Mouse (Mus musculus) embryonic facial prominence, embryonic 15.5 days (tissue): Measurements from ENCODE around the gene Klhl26. TPM values are rescaled to one million over a fixed set of nuclear protein-coding genes. Genes with fewer than 3 reads are reported as not detected.

Experiments
- ATAC-seq: fragments of 200-750 bp; cut with Nextera tagmentation; 2 replicates; pipeline ENCODE4 v1.8.0; 2017; ENCODE audit warnings: low read depth, moderate TSS enrichment; ENCODE audit not compliant: insufficient number of reproducible peaks, low FRiP score, low TSS enrichment
- H3K27ac ChIP-seq: fragments of 300-500 bp; sonication (generic); replicated peaks from 2 replicates; pipeline ENCODE4 v1.5.1; 2015; ENCODE audit warnings: mild to moderate bottlenecking, inconsistent platforms
- H3K27me3 ChIP-seq: fragments of 300-500 bp; sonication (generic); 2 replicates; pipeline ENCODE4 v1.6.1; 2015; ENCODE audit warnings: inconsistent platforms
- H3K36me3 ChIP-seq: fragments of 300-500 bp; sonication (generic); 2 replicates; pipeline ENCODE4 v1.6.1; 2015; ENCODE audit warnings: mild to moderate bottlenecking, inconsistent platforms
- H3K4me1 ChIP-seq: fragments of 300-500 bp; sonication (generic); 2 replicates; pipeline ENCODE4 v1.6.1; 2015; ENCODE audit warnings: inconsistent platforms
- H3K4me2 ChIP-seq: fragments of 300-500 bp; sonication (generic); replicated peaks from 2 replicates; pipeline ENCODE4 v1.6.1; 2015; ENCODE audit warnings: mild to moderate bottlenecking, inconsistent platforms
- H3K4me3 ChIP-seq: fragments of 300-500 bp; sonication (generic); replicated peaks from 2 replicates; pipeline ENCODE4 v1.5.1; 2015; ENCODE audit warnings: mild to moderate bottlenecking, inconsistent platforms
- H3K9ac ChIP-seq: fragments of 300-500 bp; sonication (generic); 2 replicates; pipeline ENCODE4 v1.6.1; 2015; ENCODE audit warnings: inconsistent platforms
- H3K9me3 ChIP-seq: fragments of 300-500 bp; sonication (generic); replicated peaks from 2 replicates; pipeline ENCODE4 v1.6.1; 2016; ENCODE audit warnings: inconsistent platforms
- WGBS: fragments of 180-500 bp; shearing (Covaris S2); methylation state at CpG from one replicate; pipeline ENCODE4 v1.1.7; 2015; 5-methylcytosine and 5-hydroxymethylcytosine counted together
- polyA plus RNA-seq: library from polyadenylated mRNA; unstranded; fragments of >200 nt; fragmentation: Nextera tagmentation; extraction: Ambion mirVana; gene quantifications from 2 replicates; pipeline ENCODE4 v1.2.1, GENCODE M21; 2015

Klhl26 gene
- polyA plus RNA-seq, 1 experiment from 2014 or later, result 28.1 TPM

DNA sequence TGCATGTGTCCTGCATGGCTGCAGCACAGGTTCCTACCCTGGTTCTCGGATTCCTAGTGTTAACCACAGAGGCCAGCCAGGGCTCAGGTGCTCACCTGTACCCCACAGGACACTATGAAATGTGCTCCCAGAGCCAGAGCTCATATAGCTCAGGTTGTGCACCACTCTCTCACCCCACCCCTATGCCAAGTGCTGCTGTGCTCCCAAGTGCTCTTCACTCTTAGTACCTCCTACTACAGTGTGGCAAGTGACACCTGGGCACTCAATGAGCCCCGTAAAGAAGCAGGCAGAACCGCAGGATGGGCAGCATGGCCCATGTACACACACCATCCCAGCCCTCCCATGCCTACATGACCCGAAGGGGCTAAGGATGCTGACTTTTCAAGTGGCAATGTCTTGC lies 8.0 kb downstream of the Klhl26 start:
- ATAC-seq, result no peak
- H3K4me2 ChIP-seq, result no peak overlapping the region
- peaks cover 25% of the 10 kb centered on the region for H3K4me1 ChIP-seq
- H3K9me3 ChIP-seq, result no peaks in the 10 kb centered on the region
- WGBS, result 92% methylated on average over 4 of the region's 4 CpGs
- no peak overlapping the region for H3K27ac ChIP-seq
- H3K27me3 ChIP-seq, result no peaks in the 10 kb centered on the region
- H3K4me3 ChIP-seq, result no peak overlapping the region
- H3K36me3 ChIP-seq, result peaks cover 10% of the 10 kb centered on the region; the same call in 1 of the 2 replicates
- H3K9ac ChIP-seq, result no peak overlapping the region

DNA sequence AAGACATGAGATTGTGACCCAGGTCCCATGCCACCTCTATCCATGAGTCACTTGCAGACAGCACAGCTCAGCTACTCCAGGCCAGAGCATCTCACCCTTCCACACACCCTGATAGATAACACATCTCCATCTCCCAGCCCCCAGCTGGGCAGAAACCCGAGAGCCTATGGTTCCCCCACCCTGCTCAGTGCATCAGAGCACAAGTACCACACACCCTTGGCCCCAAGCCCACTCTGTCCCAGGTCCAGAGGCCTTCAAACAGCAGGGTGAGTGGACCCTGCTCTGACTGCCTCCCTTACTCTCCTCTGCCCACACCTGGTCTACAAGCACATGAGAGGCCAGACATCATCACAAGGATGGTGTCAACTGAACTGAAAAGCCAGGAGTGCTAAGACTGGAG lies 8.9 kb downstream of the Klhl26 start:
- ATAC-seq, result no peak
- no peak overlapping the region for H3K4me3 ChIP-seq
- H3K4me1 ChIP-seq, result peaks cover 25% of the 10 kb centered on the region
- H3K9me3 ChIP-seq, result no peaks in the 10 kb centered on the region
- H3K27ac ChIP-seq, result no peak overlapping the region
- H3K4me2 ChIP-seq, result no peak overlapping the region
- H3K9ac ChIP-seq, result no peak overlapping the region
- peaks cover 10% of the 10 kb centered on the region; the same call in 1 of the 2 replicates for H3K36me3 ChIP-seq
- WGBS, result 53% methylated on average over 1 of the region's 1 CpGs
- no peaks in the 10 kb centered on the region for H3K27me3 ChIP-seq

DNA sequence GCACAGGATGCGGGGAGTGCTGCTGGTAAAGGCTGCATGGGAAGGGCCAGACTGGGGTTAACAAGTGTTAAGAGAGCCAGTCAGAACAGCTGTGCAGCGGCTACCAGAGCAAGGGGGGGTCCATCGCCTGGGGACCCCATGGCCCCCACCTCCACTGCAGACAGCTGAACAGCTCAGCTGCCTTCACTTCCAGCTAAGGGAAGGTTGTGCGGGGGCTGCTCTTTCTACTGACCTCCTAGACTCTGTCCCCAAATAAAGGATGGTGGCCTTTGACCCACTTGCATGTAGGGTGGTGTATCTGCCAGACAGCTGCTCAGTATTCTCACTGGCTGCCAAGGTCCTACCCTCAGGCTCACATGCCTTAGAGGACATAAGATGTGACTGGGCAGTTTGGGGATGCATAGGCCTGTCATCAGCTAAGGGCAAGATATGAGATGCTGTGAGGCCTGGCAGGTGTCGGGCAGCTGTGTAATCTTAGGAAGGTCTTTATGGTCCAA lies 9.5 kb downstream of the Klhl26 start:
- ATAC-seq, result no peak
- Histone ChIP-seq H3K36me3 (peaks cover 10% of the 10 kb centered on the region; the same call in 1 of the 2 replicates), H3K4me2 (no peak overlapping the region), H3K4me3 (no peak overlapping the region), H3K9me3 (no peaks in the 10 kb centered on the region), H3K27me3 (no peaks in the 10 kb centered on the region), H3K9ac (no peak overlapping the region), H3K27ac (0 out of 2 replicates have a peak overlapping the region, but pooled peaks have one; percentile 2), H3K4me1 (peaks cover 25% of the 10 kb centered on the region)
- WGBS, result 58% methylated on average over 5 of the region's 5 CpGs

DNA sequence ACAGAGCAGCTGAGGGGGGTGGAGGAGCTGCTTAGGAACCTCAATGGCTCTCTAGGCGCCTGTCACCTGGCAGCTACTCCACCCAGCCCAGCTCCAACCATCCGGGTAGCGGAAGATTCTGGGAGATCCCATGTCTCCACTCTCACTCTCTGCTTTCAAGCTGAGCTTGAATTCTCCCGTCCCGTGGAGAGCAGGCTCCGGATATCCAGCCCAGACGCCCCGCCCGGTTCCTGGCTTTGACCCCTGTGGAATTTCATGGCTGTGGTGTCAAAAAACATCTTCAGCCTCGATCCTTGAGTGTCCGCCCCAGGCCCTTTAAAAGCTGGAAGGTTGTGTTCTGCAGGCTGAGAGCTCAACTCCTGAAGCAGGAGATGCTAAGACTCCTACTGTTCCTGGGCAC lies 10.0 kb downstream of the Klhl26 start:
- Histone ChIP-seq H3K4me3 (no peak overlapping the region), H3K27me3 (no peaks in the 10 kb centered on the region), H3K9me3 (no peaks in the 10 kb centered on the region), H3K27ac (0 out of 2 replicates have a peak overlapping the region, but pooled peaks have one; percentile 2), H3K4me2 (no peak overlapping the region), H3K36me3 (peaks cover 10% of the 10 kb centered on the region; the same call in 1 of the 2 replicates), H3K4me1 (peaks cover 25% of the 10 kb centered on the region), H3K9ac (no peak overlapping the region)
- ATAC-seq, result no peak
- 54% methylated on average over 11 of the region's 11 CpGs for WGBS

DNA sequence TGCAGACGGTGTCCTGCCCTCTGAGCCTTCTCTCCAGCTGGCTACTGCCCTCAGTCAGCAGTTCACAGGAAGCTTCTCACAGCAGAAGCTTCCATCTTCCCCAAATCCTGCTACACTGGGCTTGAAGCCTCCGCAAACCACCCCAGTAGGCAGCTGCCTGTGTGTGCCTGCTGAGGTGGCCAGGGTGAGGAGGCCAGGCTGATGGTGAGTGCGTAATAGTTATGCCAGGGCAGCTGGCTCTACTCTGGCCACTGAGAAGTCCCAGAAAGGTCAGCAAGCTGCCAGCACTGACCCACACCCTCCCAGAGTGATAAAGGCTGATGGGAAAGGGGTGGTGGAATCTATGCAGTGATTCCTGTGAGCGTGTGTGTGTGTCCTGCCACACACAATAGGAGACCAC lies 10.5 kb downstream of the Klhl26 start:
- Histone ChIP-seq H3K36me3 (peaks cover 10% of the 10 kb centered on the region; the same call in 1 of the 2 replicates), H3K27me3 (no peaks in the 10 kb centered on the region), H3K27ac (no peak overlapping the region), H3K9me3 (no peaks in the 10 kb centered on the region), H3K4me2 (no peak overlapping the region), H3K9ac (no peak overlapping the region), H3K4me3 (no peak overlapping the region), H3K4me1 (peaks cover 25% of the 10 kb centered on the region)
- ATAC-seq, result no peak
- 86% methylated on average over 4 of the region's 4 CpGs for WGBS

DNA sequence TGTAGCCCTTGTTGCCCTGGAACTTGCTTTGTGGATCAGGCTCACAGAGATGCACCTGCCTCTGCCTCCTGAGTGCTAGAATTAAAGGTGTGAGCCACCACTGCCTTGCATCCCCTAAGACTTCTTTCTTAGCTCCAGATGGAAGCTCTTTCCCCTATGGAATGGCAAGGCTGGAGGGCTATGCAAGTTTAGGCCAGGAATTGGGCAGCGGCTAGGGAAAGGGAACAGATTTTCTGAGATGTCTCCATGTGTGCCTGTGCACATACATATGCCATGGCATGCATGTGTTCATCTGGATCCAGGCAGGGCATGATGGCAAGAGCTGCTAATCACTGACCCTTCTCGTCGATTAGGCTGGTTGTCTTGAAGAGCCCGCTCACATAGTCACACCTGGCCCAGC lies 11.1 kb downstream of the Klhl26 start:
- Histone ChIP-seq H3K4me2 (no peak overlapping the region), H3K4me1 (peaks cover 25% of the 10 kb centered on the region), H3K9me3 (no peaks in the 10 kb centered on the region), H3K36me3 (peaks cover 10% of the 10 kb centered on the region; the same call in 1 of the 2 replicates), H3K4me3 (no peak overlapping the region), H3K9ac (no peak overlapping the region), H3K27me3 (no peaks in the 10 kb centered on the region), H3K27ac (no peak overlapping the region)
- WGBS, result 93% methylated on average over 4 of the region's 4 CpGs
- no peak for ATAC-seq

DNA sequence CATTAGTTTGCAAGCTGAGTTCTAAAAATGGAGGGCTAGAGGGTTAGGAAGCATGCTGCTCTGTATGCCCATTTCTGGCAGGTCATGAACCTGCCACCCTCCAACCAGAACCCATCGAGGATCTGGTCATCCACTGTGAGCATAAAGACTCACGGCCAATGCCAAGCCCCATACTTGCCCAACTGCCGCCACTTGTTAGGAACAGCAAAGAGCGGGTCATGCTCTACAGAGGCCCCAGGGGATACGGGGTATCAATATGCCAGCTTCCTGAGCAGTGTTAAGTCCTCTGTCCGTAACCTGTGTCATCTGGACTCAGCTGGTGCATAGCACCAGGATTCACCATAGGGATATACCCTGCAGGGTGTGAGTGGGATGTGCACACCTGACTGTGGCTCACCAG lies 12.6 kb downstream of the Klhl26 start:
- Histone ChIP-seq H3K27ac (no peak overlapping the region), H3K9me3 (no peaks in the 10 kb centered on the region), H3K36me3 (peaks cover 10% of the 10 kb centered on the region; the same call in 1 of the 2 replicates), H3K27me3 (no peaks in the 10 kb centered on the region), H3K9ac (no peak overlapping the region), H3K4me1 (peaks cover 25% of the 10 kb centered on the region), H3K4me3 (no peak overlapping the region), H3K4me2 (no peak overlapping the region)
- WGBS, result 84% methylated on average over 6 of the region's 6 CpGs
- no peak for ATAC-seq

DNA sequence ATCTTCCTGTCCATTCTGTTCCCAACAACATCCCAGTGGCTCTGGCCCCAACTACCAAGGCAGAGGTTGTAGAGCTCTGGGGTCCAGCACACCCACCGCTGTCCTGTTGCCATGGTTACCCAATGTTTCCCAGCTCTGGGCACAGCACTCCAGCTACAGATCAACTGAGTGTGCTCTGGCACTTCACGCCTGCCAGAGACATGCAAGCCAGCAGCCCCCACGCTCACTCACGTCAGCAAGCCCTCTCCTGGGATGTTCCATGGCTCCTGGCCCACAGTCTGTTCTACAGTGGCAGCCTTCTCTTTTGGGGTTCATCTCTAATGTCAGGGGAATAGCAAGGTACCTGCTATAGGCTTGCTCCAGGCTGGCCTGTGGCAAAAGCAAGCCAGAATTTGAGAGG lies 13.5 kb downstream of the Klhl26 start:
- H3K4me3 ChIP-seq, result no peak overlapping the region
- no peaks in the 10 kb centered on the region for H3K27me3 ChIP-seq
- peaks cover 25% of the 10 kb centered on the region for H3K4me1 ChIP-seq
- ATAC-seq, result no peak
- no peak overlapping the region for H3K4me2 ChIP-seq
- no peaks in the 10 kb centered on the region for H3K9me3 ChIP-seq
- WGBS, result 81% methylated on average over 4 of the region's 4 CpGs
- H3K27ac ChIP-seq, result no peak overlapping the region
- H3K9ac ChIP-seq, result no peak overlapping the region
- H3K36me3 ChIP-seq, result peaks cover 10% of the 10 kb centered on the region; the same call in 1 of the 2 replicates

DNA sequence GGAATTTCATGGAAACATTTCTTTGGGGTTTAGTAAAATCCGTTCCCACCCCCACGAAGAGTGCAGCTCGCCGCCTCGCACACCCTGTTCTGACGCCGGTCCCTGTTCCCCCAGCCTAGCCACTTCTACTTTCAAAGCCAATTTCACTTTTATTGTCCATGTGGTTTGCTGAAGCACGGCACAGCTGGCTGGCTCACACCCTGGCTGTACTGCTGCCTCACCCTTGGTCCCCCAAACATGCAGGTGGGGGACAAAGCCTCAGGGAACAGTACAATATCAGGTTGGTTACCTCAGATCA lies 14.3 kb downstream of the Klhl26 start:
- Histone ChIP-seq H3K36me3 (peaks cover 10% of the 10 kb centered on the region; the same call in 1 of the 2 replicates), H3K27me3 (no peaks in the 10 kb centered on the region), H3K4me1 (peaks cover 19% of the 10 kb centered on the region), H3K4me2 (no peak overlapping the region), H3K27ac (no peak overlapping the region), H3K4me3 (no peak overlapping the region), H3K9me3 (no peaks in the 10 kb centered on the region), H3K9ac (no peak overlapping the region)
- ATAC-seq, result no peak
- WGBS, result 93% methylated on average over 8 of the region's 8 CpGs

DNA sequence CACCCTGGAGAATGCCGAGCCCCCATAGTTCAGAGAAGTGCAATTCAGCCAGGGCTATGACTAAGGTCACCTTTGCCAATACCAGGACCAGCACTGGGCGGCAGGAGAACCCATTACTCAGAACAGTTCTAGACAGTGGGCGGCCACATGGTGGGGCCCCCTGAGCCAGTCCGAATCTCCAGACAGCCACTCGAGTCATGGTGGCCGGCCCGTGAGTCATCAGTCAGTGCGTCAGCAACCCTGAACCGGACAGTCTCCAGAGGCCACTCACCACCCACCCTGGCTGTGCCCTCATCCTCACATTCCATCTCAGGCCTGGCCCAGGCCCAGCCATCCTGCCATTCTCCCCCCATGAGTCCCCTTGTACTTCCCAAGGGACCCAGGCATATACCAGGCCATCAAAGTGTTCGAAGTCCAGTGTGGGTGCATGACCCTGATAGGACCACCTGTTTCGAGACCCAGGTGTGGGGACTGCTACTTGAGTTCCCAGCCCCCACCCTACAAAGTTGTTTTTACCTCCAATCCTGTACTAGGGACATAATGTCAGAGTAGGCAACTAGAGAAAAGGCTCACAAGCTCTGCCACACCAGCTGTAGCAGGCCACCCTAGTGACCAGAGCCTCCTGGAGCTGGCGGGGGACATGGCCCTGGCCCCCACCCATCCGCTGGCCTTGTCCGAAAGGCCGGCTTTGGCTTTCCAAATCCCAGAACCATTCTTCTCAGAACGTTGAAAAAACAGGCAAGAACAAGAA lies 14.8 kb downstream of the Klhl26 start:
- H3K9me3 ChIP-seq, result no peaks in the 10 kb centered on the region
- H3K4me1 ChIP-seq, result peaks cover 13% of the 10 kb centered on the region
- ATAC-seq, result no peak
- no peak overlapping the region for H3K4me2 ChIP-seq
- WGBS, result 86% methylated on average over 16 of the region's 16 CpGs
- no peak overlapping the region for H3K27ac ChIP-seq
- no peaks in the 10 kb centered on the region for H3K27me3 ChIP-seq
- peaks cover 8% of the 10 kb centered on the region; the same call in 1 of the 2 replicates for H3K36me3 ChIP-seq
- H3K4me3 ChIP-seq, result no peak overlapping the region
- H3K9ac ChIP-seq, result no peak overlapping the region

DNA sequence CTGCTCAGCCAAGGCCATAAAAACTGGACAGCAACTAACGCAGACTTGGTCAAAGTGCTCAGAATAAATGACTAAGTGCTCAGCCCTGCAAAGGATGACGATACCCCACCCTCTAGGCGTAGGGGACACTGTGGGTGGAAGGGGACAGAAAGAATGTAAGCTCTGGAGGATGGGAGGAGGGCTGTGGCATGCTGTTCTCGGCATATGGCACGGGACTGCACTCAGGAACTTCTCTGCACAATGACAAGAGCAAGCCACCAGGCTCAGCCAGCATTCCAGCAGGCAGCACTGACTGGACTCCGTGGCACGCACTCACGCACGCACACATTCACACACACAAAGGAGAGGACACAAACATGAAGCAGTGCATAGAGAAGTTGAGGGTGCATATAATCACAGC lies 16.2 kb downstream of the Klhl26 start:
- Histone ChIP-seq H3K27me3 (no peaks in the 10 kb centered on the region), H3K4me1 (0 out of 2 replicates have a peak, but pooled peaks cover under 1% of the 10 kb centered on the region), H3K27ac (no peak overlapping the region), H3K36me3 (no peaks in the 10 kb centered on the region), H3K4me3 (no peak overlapping the region), H3K9ac (no peak overlapping the region), H3K4me2 (no peak overlapping the region), H3K9me3 (no peaks in the 10 kb centered on the region)
- WGBS, result 73% methylated on average over 9 of the region's 9 CpGs
- ATAC-seq, result no peak

DNA sequence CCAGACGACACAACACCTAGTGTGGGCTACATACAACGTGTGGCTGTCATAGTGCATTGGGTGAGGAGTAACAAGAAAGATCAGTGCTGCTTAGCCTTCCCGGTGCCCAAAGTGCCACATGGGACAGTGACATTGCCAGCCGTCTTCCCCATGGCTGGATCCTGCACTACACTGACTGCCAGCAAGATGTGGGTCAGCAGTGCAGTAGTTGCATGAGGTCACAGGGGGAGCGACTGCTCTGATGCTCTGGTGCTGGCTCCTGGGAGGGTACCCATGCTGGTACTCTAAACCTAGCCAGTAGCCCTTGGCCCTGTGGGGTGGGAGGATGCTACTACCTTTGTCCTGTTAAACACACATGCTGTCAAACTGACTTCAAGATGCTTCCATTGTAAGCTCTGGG lies 16.6 kb downstream of the Klhl26 start:
- Histone ChIP-seq H3K36me3 (no peaks in the 10 kb centered on the region), H3K27ac (no peak overlapping the region), H3K4me3 (no peak overlapping the region), H3K4me2 (no peak overlapping the region), H3K9ac (no peak overlapping the region), H3K4me1 (no peaks in the 10 kb centered on the region), H3K9me3 (no peaks in the 10 kb centered on the region), H3K27me3 (no peaks in the 10 kb centered on the region)
- no peak for ATAC-seq
- WGBS, result 85% methylated on average over 5 of the region's 5 CpGs
